Mouse (Mus musculus) embryonic stem cell, embryonic (primary cell): ENCODE data around the gene Arhgef2.

ENCODE experiments used
- CTCF ChIA-PET, 4 experiments: fragments of 300-600 bp in 2 of 4; fragments of 350-600 bp in 2 of 4; sonication (Branson Sonifier 250); formaldehyde crosslinking; loops; one replicate each; lab custom pipeline; 2022; ENCODE audit warnings: inconsistent platforms in 2 of 4; lab: Charles Lee
- POLR2A ChIA-PET, 4 experiments: fragments of 300-600 bp in 2 of 4; fragments of 350-600 bp in 2 of 4; sonication (Branson Sonifier 250); formaldehyde crosslinking; loops; one replicate each; lab custom pipeline; 2022; ENCODE audit warnings: antibody characterized with exemption in 4 of 4, inconsistent platforms in 1 of 4; lab: Charles Lee

The Arhgef2 gene

GRCm38 (mm10) chr3:88605666-88606065, at the start of gene Arhgef2:
TSS of gene Arhgef2 (plus strand) at chr3:88605966.
- POLR2A ChIA-PET: interaction anchor here in 3 of 4 experiments (0.9 to 7.6 kb wide), 22 partner anchors 9 to 92 kb away, joined by 3 to 97 read pairs (median 17); partner anchors contain the start of genes Ssr2 (in 2 of the 3) and Ubqln4 (in 1 of the 3)
- CTCF ChIA-PET: interaction anchor here in 2 of 4 experiments (0.6 to 4.3 kb wide), 7 partner anchors 11 to 79 kb away, joined by 3 to 40 read pairs (median 15); no protein-coding TSS in a partner anchor

- POLR2A ChIA-PET: interaction anchor here (0.5 to 69.6 kb wide), 17 partner anchors 2 to 208 kb away, joined by 3 to 2954 read pairs (median 3); partner anchors contain the start of genes Ssr2 (in 3 of the 4), Lamtor2 (in 1 of the 4), Mex3a (in 1 of the 4) and Rab25 (in 1 of the 4)
- CTCF ChIA-PET: interaction anchor here in 1 of 4 experiments (0.6 to 1.2 kb wide), 2 partner anchors 53 to 587 kb away, joined by 3 to 9 read pairs; no protein-coding TSS in a partner anchor
These were observed 49.1 kb upstream of the Arhgef2 start for GRCm38 (mm10) chr3:88556616-88557015.

DNA sequence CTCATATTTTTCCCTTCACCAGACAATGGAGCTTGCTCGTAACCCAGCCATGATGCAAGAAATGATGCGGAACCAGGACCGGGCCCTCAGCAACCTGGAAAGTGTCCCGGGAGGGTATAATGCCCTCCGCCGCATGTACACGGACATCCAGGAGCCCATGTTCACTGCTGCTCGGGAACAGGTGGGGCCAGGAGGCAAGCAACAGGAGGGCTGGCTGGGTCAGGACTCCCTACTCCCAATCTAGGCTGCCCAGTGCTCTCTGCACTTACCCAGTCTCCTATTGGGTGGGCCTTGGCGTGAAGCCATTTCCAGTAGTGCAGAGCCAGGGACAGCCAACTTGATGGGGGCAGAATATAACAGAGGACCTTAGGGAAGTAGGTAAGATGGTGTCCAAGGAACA, 46.2 kb upstream of the Arhgef2 start:
- ChIA-PET CTCF (interaction anchor here in 1 of 4 experiments (1.0 kb wide), 1 partner anchor 31 kb away, joined by 3 read pairs; no protein-coding TSS in a partner anchor), POLR2A (interaction anchor here in 3 of 4 experiments (1.9 to 69.6 kb wide), 6 partner anchors 5 to 29 kb away, joined by 7 to 2954 read pairs (median 564); partner anchors contain the start of genes Ssr2 (in 3 of the 3), Lamtor2 (in 1 of the 3), Mex3a (in 1 of the 3) and Rab25 (in 1 of the 3))

GRCm38 (mm10) chr3:88561989-88562388, 43.8 kb upstream of the Arhgef2 start:
- CTCF ChIA-PET: interaction anchor here in 3 of 4 experiments (0.7 to 2.2 kb wide), 7 partner anchors 9 to 29 kb away, joined by 3 to 7 read pairs (median 4); partner anchors contain the start of genes Lamtor2 (in 1 of the 3) and Ssr2 (in 1 of the 3)
- POLR2A ChIA-PET: interaction anchor here (0.6 to 69.6 kb wide), 25 partner anchors 5 to 226 kb away, joined by 3 to 2954 read pairs (median 8); partner anchors contain the start of genes Lamtor2 (in 3 of the 4), Ssr2 (in 3 of the 4), Ubqln4 (in 3 of the 4) and Rab25 (in 2 of the 4)

DNA sequence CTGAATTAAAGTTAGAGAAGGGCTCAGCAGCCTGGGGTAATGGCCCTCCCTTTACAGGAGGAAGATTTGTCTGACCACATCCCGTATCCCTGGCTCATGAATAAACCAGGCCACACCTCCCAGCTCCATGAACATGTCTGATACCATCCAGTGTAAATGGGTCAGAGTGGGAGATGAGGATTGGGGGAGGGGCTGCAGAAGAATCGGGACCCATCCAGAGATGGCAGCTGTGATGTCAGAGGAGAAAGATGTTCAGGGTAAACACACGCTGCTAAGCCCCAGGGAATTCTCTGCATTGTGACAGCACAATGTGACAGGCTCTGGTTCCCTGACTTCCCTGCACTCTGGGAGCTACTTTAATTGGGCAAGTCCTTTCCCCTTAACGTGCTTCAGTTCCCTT, 42.3 kb upstream of the Arhgef2 start:
- POLR2A ChIA-PET: interaction anchor here (0.5 to 69.6 kb wide), 22 partner anchors 6 to 426 kb away, joined by 3 to 2954 read pairs (median 8); partner anchors contain the start of genes Lamtor2 (in 3 of the 4), Ssr2 (in 3 of the 4), Ubqln4 (in 3 of the 4) and Rab25 (in 2 of the 4)
- CTCF ChIA-PET: interaction anchor here in 2 of 4 experiments (0.5 to 2.2 kb wide), 8 partner anchors 10 to 322 kb away, joined by 3 to 7 read pairs (median 5); partner anchors contain the start of gene Ubqln4 (in 1 of the 2)

- POLR2A ChIA-PET: interaction anchor here (0.8 to 69.6 kb wide), 20 partner anchors 6 to 425 kb away, joined by 3 to 2954 read pairs (median 6); partner anchors contain the start of genes Lamtor2 (in 3 of the 4), Ssr2 (in 3 of the 4), Ubqln4 (in 3 of the 4) and Rab25 (in 2 of the 4)
- CTCF ChIA-PET: interaction anchor here in 1 of 4 experiments (1.1 to 1.2 kb wide), 2 partner anchors 10 to 29 kb away, joined by 5 read pairs; partner anchors contain the start of gene Ubqln4
These were observed 41.8 kb upstream of the Arhgef2 start for GRCm38 (mm10) chr3:88563966-88564365.

DNA sequence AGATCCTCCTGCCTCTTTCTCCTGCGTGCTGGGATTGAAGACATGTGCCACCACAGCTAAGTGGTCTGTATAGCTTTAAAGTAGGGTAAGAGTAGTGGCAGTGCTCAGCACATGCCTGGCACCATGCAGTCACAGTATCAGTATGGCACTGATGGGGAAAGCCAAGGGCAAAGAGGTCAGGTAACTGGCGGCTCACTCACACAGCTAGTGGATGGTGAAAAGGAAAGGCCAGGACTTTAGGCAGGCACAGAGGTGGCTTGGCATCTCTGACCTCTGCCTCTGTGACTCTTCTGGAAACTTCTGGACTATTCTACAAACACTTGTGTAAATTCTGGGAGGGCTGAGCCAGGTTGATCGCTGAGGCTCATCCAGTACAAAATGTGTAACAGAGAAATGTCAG, 39.6 kb upstream of the Arhgef2 start:
- ChIA-PET CTCF (interaction anchor here in 1 of 4 experiments (1.1 kb wide), 1 partner anchor 12 kb away, joined by 6 read pairs; the partner anchor contains the start of gene Ubqln4), POLR2A (interaction anchor here in 3 of 4 experiments (1.0 to 69.6 kb wide), 13 partner anchors 4 to 232 kb away, joined by 3 to 2954 read pairs (median 7); partner anchors contain the start of genes Lamtor2 (in 3 of the 3), Ssr2 (in 3 of the 3), Ubqln4 (in 3 of the 3) and Mex3a (in 1 of the 3))

DNA sequence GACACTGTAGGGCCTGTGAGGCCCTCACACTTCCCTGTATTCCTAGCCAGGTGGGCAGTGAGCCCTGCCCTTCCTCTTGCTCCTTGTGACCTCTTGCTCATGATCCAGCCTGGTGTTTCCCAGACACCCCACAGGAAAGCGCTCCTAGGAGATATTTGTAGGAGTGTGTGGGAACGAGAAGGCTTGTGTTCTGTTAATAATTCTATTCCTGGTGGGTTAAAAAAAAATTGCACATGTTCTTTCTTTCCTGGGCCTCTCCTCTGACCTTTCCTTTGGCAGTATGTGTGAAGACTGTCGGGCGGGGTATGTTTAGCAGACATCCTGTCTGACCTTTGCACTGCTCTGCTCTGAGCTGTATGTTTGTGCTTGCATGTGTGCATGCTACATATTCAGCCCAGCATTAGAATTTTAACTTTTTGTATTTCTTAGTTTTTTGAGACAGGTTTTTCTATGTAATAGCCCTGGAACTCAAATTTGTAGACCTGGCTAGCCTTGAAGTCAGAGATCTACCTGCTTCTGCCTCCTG, 39.2 kb upstream of the Arhgef2 start:
- CTCF ChIA-PET: interaction anchor here in 1 of 4 experiments (1.1 kb wide), 1 partner anchor 12 kb away, joined by 6 read pairs; the partner anchor contains the start of gene Ubqln4
- POLR2A ChIA-PET: interaction anchor here in 3 of 4 experiments (0.5 to 69.6 kb wide), 16 partner anchors 3 to 681 kb away, joined by 3 to 2954 read pairs (median 5); partner anchors contain the start of genes Lamtor2 (in 3 of the 3), Ssr2 (in 3 of the 3), Ubqln4 (in 3 of the 3) and Mex3a (in 1 of the 3)

- CTCF ChIA-PET: interaction anchor here in 3 of 4 experiments (0.7 to 1.1 kb wide), 7 partner anchors 10 to 84 kb away, joined by 3 to 7 read pairs (median 3); no protein-coding TSS in a partner anchor
- POLR2A ChIA-PET: interaction anchor here (0.6 to 69.6 kb wide), 29 partner anchors 2 to 362 kb away, joined by 3 to 2954 read pairs (median 7); partner anchors contain the start of genes Lamtor2 (in 3 of the 4), Ubqln4 (in 3 of the 4), Arhgef2 (in 2 of the 4) and Mex3a (in 2 of the 4)
These were observed 37.9 kb upstream of the Arhgef2 start for GRCm38 (mm10) chr3:88567892-88568291.

- CTCF ChIA-PET: interaction anchor here in 3 of 4 experiments (0.7 to 2.8 kb wide), 8 partner anchors 10 to 85 kb away, joined by 3 to 12 read pairs (median 3); partner anchors contain the start of genes Lamtor2 (in 1 of the 3) and Ubqln4 (in 1 of the 3)
These were observed 37.2 kb upstream of the Arhgef2 start for GRCm38 (mm10) chr3:88568615-88569014.

GRCm38 (mm10) chr3:88569093-88569492, 36.7 kb upstream of the Arhgef2 start:
- ChIA-PET CTCF (interaction anchor here in 1 of 4 experiments (2.8 kb wide), 1 partner anchor 15 kb away, joined by 12 read pairs; the partner anchor contains the start of genes Lamtor2 and Ubqln4), POLR2A (interaction anchor here in 3 of 4 experiments (0.6 to 69.6 kb wide), 43 partner anchors 1 to 535 kb away, joined by 3 to 2954 read pairs (median 10); partner anchors contain the start of genes Lamtor2 (in 3 of the 3), Mex3a (in 3 of the 3), Rab25 (in 3 of the 3) and Ubqln4 (in 3 of the 3))

More at GRCm38 (mm10) chr3:88568615-88569014, 37.2 kb upstream of the Arhgef2 start:
- POLR2A ChIA-PET: interaction anchor here (0.7 to 69.6 kb wide), 39 partner anchors 1 to 233 kb away, joined by 3 to 2954 read pairs (median 8); partner anchors contain the start of genes Lamtor2 (in 3 of the 4), Mex3a (in 3 of the 4), Rab25 (in 3 of the 4) and Ubqln4 (in 3 of the 4)

- ChIA-PET CTCF (interaction anchor here in 2 of 4 experiments (1.4 to 2.8 kb wide), 3 partner anchors 16 to 25 kb away, joined by 3 to 12 read pairs (median 6); partner anchors contain the start of genes Ubqln4 (in 2 of the 2) and Lamtor2 (in 1 of the 2)), POLR2A (interaction anchor here (0.6 to 69.6 kb wide), 66 partner anchors 0 to 534 kb away, joined by 3 to 2954 read pairs (median 6); partner anchors contain the start of genes Lamtor2 (in 3 of the 4), Mex3a (in 3 of the 4), Pmf1 (in 3 of the 4) and Ubqln4 (in 3 of the 4))
These were observed 36.1 kb upstream of the Arhgef2 start for GRCm38 (mm10) chr3:88569694-88570093.

DNA sequence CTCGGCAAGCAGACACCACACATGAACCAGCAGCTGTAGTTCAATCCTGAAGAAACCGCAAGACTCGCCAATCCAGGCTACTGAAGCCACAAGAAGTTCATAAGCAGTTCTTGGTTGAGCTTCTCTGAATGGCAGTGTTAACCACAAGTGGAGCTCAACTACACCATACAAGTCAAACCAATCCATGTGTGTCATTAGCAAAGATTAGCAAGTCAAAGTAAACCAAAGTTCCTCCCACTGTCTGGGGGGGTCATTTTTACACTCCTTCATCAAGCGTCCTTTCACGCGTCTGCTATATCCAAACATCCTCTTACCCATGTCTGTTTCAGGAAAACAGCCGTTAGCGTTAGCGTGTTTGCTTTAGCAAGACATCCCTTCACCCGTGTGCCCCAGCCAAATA, 35.4 kb upstream of the Arhgef2 start:
- ChIA-PET CTCF (interaction anchor here in 2 of 4 experiments (0.7 to 2.8 kb wide), 4 partner anchors 16 to 82 kb away, joined by 3 to 12 read pairs (median 4); partner anchors contain the start of genes Ubqln4 (in 2 of the 2) and Lamtor2 (in 1 of the 2)), POLR2A (interaction anchor here (0.6 to 69.6 kb wide), 71 partner anchors 1 to 289 kb away, joined by 3 to 2954 read pairs (median 5); partner anchors contain the start of genes Lamtor2 (in 3 of the 4), Mex3a (in 3 of the 4), Pmf1 (in 3 of the 4) and Rab25 (in 3 of the 4))

DNA sequence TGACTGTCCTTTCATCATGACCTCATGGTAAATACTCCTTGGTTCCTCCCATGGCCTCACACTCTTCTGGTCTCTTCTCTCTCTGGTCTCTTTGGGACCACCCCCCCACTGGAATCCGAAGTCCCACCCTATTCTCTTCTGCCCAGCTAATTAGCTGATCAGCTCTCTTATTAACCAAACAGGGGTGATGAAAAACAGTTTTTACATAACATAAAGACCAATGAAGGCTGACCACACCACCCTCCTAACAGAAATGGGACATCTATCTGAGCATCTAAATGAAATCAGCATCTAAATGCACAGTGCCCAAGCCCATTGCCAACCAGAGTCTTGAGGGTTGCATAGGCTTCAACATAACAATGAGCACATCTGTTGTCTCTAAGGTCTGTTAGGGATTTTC, 33.9 kb upstream of the Arhgef2 start:
- POLR2A ChIA-PET: interaction anchor here (0.6 to 69.6 kb wide), 91 partner anchors 2 to 666 kb away, joined by 3 to 2954 read pairs (median 7); partner anchors contain the start of genes Smg5 (in 4 of the 4), Tmem79 (in 4 of the 4), Lamtor2 (in 3 of the 4) and Lmna (in 3 of the 4)

GRCm38 (mm10) chr3:88572835-88573234, 32.9 kb upstream of the Arhgef2 start:
- CTCF ChIA-PET: interaction anchor here in 2 of 4 experiments (1.2 to 2.8 kb wide), 9 partner anchors 11 to 106 kb away, joined by 3 to 12 read pairs (median 5); partner anchors contain the start of genes Lamtor2 (in 1 of the 2) and Ubqln4 (in 1 of the 2)
- POLR2A ChIA-PET: interaction anchor here (0.6 to 69.6 kb wide), 72 partner anchors 3 to 1675 kb away, joined by 3 to 2954 read pairs (median 8); partner anchors contain the start of genes Lamtor2 (in 4 of the 4), Mex3a (in 3 of the 4), Smg5 (in 3 of the 4) and Tmem79 (in 3 of the 4)

More for the DNA sequence above, 33.9 kb upstream of the Arhgef2 start:
- CTCF ChIA-PET: interaction anchor here (0.8 to 2.8 kb wide), 15 partner anchors 9 to 105 kb away, joined by 3 to 12 read pairs (median 4); partner anchors contain the start of genes Lamtor2 (in 1 of the 4), Mex3a (in 1 of the 4) and Ubqln4 (in 1 of the 4)
